Mouse (Mus musculus) gastrocnemius, postnatal 10 days (tissue): ENCODE data around the gene Traf1. TPM values are rescaled to one million over a fixed set of nuclear protein-coding genes. Genes with fewer than 3 reads are reported as not detected.

Experiments
- DNase-seq: peaks from one replicate; pipeline ENCODE4 v3.0.0; 2021; ENCODE audit warnings: mixed read lengths
- total RNA-seq, 2 experiments: library from RNA; stranded (reverse); gene quantifications; 2 replicates each; pipeline ENCODE4 v1.2.3; 2021

Gene Traf1
- total RNA-seq, 2 experiments from 2014 or later, result 0.85 to 2.6 TPM

DNA sequence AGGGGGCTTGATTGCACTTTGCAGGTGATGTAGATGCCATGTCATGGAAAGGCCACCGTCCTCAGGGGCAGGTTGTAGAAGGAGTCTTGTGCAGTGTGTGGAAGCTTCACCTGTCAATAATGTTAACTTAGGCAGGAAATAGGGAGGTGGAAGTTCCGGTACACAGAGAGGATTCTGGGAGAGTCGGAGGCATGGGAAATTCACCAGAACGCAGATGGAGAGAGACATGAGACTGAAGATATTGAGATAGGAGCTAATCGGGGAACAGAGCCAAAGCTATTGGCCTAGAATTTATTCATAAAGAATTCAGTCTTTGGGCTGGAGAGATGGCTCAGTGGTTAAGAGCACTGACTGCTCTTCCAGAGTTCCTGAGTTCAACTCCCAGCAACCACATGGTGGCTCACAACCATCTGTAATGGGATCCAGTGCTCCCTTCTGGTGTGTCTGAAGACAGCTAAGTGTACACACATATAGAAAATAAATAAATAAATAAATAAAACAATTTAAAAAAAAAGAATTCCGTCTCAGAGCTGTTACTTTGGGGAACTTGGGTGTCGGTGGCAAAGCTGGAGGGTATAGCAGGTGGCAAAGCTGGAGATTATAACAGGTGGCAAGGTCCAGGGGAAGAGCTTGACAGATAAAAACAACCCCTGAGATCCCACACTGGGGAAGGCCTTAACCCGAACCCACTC, 4.8 kb upstream of the Traf1 start:
- no peak for DNase-seq

DNA sequence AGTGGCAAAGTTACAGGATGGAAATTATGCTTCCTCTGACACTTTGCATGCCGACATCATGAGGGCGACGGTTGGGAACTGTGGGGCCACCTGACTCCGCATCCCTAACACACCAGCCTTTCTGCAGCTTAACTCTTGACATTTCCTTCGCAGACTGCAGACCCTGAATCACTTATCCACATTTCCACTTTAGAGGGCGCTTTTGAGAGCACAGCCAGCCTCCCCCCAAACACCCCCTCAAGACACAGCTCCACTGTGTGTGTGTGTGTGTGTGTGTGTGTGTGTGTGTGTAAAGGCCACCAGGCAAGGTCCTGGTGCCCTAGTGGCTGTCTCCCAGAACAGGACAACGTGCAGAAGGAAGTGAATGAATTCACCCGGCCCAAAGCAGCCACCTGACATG, 4.2 kb upstream of the Traf1 start:
- DNase-seq, result no peak

GRCm38 (mm10) chr2:34965293-34965692, 3.7 kb upstream of the Traf1 start:
- no peak for DNase-seq

GRCm38 (mm10) chr2:34964651-34965050, 3.1 kb upstream of the Traf1 start:
- no peak for DNase-seq

DNA sequence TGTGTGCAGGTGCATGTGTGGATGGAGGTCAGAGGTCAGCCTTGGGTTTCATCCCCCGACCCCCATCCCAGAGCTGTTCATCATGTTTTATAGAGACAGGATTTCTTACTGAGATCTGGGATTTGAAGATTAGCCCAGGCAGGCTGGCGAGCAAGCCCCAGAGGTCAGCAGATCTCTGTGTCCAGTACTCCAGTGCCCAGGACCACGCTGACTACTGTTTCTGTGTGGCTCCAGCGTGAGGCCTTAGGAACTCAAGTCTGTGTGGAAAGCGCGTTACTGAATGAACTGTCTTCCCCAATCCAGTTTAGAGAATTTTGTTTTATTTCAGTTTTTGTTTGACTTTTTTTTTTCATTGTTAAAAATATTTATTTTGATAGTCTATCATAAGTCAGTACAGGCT, 2.7 kb upstream of the Traf1 start:
- no peak for DNase-seq

DNA sequence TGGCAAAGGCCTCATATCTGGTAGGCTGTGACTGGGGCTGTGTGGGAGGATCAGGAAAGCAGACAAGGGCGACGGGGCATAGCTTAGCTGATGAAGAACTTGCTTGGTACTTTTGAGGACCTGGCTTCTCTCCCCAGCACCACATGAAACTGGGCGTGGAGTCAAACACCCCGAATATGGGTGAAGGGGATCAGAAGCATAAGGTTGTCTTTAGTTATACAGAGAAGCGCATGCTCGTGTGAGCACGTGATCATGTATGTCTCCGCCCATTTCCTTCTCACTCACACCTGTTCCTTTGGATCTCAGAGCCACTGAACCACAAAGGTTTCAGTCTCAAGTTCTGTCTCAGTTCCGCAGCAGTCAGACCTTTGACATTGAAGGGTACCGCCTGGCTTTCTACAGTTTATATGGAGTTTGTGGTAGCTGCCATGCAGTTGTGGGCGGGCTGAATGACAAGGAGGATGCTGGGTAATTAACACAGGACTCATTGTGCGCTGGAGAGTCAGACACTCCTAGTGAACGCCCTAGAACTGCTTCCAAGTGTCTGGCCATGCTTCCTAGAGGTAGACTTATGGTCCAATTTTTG, 1.9 kb upstream of the Traf1 start:
- no peak for DNase-seq

- no peak for DNase-seq
Observed at GRCm38 (mm10) chr2:34962893-34963292, 1.3 kb upstream of the Traf1 start.

GRCm38 (mm10) chr2:34962211-34962610, 639 bp upstream of the Traf1 start:
- no peak for DNase-seq

GRCm38 (mm10) chr2:34960966-34961365, 606 bp downstream of the Traf1 start:
- no peak for DNase-seq

DNA sequence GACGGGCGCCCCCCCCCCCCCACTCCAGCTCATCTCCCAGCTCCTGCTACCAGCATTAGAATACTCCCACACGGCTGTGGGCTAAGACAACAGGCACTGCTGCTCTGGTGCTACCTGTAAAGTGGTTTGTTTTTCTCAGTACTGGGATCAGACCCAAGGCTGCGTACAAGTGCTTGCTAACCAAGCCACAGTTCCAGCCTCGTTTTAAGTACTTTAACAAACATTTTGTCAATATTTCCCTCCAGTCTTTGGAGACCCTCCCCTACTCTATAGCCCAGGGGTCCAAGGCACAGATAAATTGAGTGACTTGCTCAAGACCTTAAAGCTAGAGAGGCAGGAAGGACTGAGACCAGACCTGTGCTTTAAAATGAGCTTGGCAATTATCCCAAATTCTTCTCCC, 1.1 kb downstream of the Traf1 start:
- no peak for DNase-seq

DNA sequence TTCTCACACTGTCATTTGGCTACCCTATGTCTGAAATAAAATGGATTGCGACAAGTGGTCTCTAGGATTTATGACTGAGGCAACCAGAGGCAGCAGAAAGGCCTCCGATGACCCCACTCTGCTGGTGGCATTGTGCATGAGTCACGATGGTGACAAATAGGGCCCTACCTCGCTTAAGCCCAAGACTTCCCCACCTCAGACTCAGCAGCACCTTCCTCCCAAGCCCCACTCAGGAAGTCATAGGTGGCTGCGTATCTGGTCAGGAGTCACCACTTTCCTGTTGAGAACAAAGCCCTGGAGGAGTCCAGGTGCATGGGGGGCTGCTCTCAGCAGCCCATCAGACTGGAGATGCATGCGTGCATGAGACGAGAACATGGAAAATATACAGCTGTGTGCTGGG, 3.0 kb downstream of the Traf1 start:
- no peak for DNase-seq

GRCm38 (mm10) chr2:34958036-34958435, 3.5 kb downstream of the Traf1 start:
- no peak for DNase-seq

GRCm38 (mm10) chr2:34957405-34957804, 4.2 kb downstream of the Traf1 start:
- DNase-seq, result no peak

GRCm38 (mm10) chr2:34956941-34957340, 4.6 kb downstream of the Traf1 start:
- DNase-seq, result no peak

DNA sequence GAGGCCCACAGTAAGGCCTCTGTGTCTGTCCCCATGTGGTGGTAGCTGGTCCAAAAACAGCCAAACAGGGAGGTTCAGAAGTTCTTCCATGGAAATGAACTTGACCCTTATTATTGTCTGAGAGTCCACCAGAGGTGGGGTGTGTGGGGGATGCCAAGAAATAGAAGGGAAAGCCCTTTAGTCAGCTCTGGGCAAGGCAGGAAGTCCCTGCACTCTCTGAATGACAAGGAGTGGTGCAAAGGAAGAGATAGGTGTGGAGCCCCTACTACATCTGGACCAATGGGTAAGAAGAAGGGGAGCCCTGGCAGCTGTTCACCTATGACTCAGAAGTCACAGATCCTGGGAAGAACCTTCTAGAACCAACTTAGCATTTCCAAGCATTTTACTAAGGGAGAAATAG, 7.2 kb downstream of the Traf1 start:
- no peak for DNase-seq

DNA sequence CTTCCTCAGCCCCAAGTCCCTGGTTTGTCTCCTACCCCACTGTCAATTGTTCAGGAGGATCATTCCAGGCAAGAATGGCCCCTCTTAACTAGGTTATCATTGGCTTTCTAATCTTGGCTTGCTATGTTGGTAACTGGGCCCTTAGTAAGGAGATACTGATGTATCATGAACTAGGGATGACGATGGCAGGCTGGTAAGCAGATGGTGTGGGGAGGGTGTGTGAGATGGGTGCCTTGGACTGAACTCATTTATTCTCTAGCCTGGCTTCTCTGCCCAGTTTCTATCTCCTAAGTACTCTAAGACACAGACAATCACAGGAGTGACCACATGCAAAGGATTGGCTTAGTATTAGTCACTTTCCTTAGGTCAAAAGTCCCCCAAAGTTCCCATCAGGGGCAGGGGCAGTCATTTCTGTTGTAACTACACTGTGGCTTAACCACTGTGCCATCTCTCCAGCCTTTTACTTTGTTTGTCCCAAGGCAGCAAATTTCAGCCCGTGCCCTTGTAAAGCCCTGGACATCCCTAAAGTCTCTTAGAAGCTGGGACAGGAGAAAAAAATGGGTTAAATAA, 7.9 kb downstream of the Traf1 start:
- DNase-seq, result no peak

DNA sequence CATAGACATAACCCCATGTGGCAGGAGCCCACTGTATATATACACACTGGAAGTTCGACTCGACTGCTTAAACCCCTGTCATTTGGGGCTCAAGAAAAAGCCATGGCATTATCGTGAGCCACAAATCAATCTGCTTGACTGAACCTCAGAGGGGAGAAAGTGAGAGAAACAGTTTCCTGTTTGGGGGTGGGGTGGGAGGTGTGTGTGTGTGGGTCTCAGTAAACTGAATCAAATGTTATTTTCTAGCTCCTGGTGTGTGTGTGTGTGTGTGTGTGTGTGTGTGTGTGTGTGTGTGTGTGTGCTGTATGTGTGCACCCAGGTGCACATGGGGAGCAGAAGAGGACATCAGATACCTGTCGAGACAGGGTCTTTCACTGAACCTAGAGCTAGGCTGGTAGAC, 8.6 kb downstream of the Traf1 start:
- DNase-seq, result no peak

GRCm38 (mm10) chr2:34951469-34951868, 10.1 kb downstream of the Traf1 start:
- DNase-seq, result no peak

GRCm38 (mm10) chr2:34948622-34949021, 12.9 kb downstream of the Traf1 start:
- no peak for DNase-seq

DNA sequence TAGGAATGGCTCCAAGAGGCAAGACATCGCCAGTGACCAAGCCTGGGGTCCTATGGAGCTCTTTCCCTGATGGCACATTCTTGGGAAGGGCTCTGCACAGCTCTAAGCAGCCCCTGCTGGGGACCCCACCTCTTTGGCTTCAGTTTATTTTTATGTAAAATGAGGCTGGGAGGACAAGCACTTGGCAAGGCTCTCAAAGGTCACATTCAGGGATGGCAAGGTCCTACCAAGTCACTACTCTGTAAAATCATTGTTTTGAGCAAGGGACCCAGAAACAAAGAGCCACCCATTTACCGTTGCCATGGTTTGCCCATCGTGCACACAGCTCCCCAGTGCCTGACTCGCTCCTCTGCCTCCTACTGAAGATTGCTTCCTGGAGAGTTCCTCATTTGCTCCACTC, 15.5 kb downstream of the Traf1 start:
- DNase-seq, result no peak

- no peak for DNase-seq
Observed at GRCm38 (mm10) chr2:34945580-34945979, 16.0 kb downstream of the Traf1 start.

DNA sequence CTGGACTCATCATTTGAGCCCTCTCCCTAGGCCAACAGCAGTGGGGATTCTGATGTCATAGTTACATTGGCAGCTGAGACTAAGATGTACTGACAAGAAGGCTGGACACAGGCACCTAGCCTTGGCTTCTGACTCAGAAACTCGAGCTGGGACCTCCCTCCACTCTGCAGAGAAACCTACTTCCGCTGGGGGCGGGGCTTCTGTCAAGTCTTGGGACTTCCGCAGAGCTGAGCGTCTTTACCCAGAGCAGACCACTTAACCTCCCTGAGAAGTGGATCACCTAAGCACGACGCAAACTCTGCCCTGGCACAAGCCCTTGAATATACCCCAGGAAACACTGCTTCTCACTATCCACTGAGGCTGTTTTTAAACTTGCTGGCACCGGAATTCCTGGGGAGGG, 16.8 kb downstream of the Traf1 start:
- DNase-seq, result peak; percentile 44

DNA sequence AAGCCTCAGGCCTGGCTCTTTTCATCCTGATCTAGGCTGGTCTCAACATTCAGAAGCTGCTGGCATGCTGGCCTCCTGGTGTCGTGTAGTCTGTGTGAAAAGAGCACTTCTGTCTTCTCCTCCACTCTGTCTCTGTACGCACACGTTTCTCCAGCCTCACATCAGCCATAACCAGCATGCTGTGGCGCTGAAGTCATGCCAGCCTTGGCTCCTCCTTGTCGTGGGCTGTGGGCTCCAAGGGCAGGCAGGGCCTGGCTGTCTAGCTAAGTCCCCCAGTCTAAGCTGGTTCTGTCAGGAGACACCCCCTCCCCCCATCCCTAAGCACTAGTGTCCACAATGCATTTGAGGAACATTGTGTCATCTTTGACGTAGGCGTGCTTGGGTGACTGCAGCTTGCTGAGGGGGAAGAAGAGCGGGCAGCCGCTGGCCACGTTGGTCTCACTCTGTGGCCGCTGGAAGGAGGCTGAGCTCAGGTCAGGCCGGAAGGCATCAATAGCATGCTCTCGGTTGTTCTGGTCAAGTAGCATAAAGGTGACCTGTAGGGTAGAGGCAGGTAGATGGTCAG, 17.9 kb downstream of the Traf1 start:
- no peak for DNase-seq
